Mouse (Mus musculus) intestine, postnatal 0 days (tissue): ENCODE measurements around the gene Hps3. TPM values are rescaled to one million over a fixed set of nuclear protein-coding genes. Genes with fewer than 3 reads are reported as not detected.
"Not testable (repeated sequence)": the region's sequence is repeated elsewhere in the genome, so short reads cannot be mapped to it uniquely, and the experiment has no call there.

ENCODE experiments used
- ATAC-seq: fragments of 200-750 bp; cut with Nextera tagmentation; 2 replicates; pipeline ENCODE4 v1.8.0; 2017; ENCODE audit warnings: mild to moderate bottlenecking, moderate TSS enrichment, moderate library complexity
- H3K27ac ChIP-seq: fragments of 300-500 bp; sonication (generic); 2 replicates; pipeline ENCODE4 v1.5.1; 2014; ENCODE audit warnings: mild to moderate bottlenecking, low read depth, low read length, moderate library complexity
- H3K27me3 ChIP-seq: fragments of 300-500 bp; sonication (generic); replicated peaks from 2 replicates; pipeline ENCODE4 v1.6.1; 2014; ENCODE audit warnings: low read length, mixed read lengths; ENCODE audit not compliant: control insufficient read depth, insufficient read depth
- H3K36me3 ChIP-seq: fragments of 300-500 bp; sonication (generic); 2 replicates; pipeline ENCODE4 v1.6.1; 2014; ENCODE audit warnings: mild to moderate bottlenecking, moderate library complexity; ENCODE audit not compliant: control insufficient read depth, insufficient read depth
- H3K4me1 ChIP-seq: fragments of 300-500 bp; sonication (generic); replicated peaks from 2 replicates; pipeline ENCODE4 v1.6.1; 2014; ENCODE audit warnings: antibody characterized with exemption, low read length, mixed read lengths; ENCODE audit not compliant: control insufficient read depth, insufficient read depth
- H3K4me2 ChIP-seq: fragments of 300-500 bp; sonication (generic); replicated peaks from 2 replicates; pipeline ENCODE4 v1.6.1; 2014; ENCODE audit warnings: low read depth, mild to moderate bottlenecking, moderate library complexity
- H3K4me3 ChIP-seq: fragments of 300-500 bp; sonication (generic); 2 replicates; pipeline ENCODE4 v1.5.1; 2014; ENCODE audit warnings: low read depth, low read length
- H3K9ac ChIP-seq: fragments of 300-500 bp; sonication (generic); 2 replicates; pipeline ENCODE4 v1.6.1; 2014; ENCODE audit warnings: mild to moderate bottlenecking, low read depth, low read length
- H3K9me3 ChIP-seq: fragments of 300-500 bp; sonication (generic); 2 replicates; pipeline ENCODE4 v1.6.1; 2016; ENCODE audit warnings: mixed run types; ENCODE audit not compliant: control insufficient read depth
- CTCF ChIP-seq: sonication (generic); IDR thresholded peaks from 2 replicates; pipeline ENCODE4 v1.5.1; 2016; ENCODE audit warnings: low read depth, mild to moderate bottlenecking, control low read depth, antibody characterized with exemption, moderate library complexity
- WGBS: fragments of 180-500 bp; shearing (Covaris S2); extraction: QIAGEN DNeasy Blood & Tissue Kit; methylation state at CpG from one replicate; pipeline ENCODE4 v1.1.7; 2014; 5-methylcytosine and 5-hydroxymethylcytosine counted together
- polyA plus RNA-seq: library from polyadenylated mRNA; unstranded; fragments of >200 nt; fragmentation: Nextera tagmentation; extraction: Ambion mirVana; gene quantifications from 2 replicates; pipeline ENCODE4 v1.2.1, GENCODE M21; 2015

Hps3 gene
- polyA plus RNA-seq, 1 experiment from 2014 or later = 6.0 TPM

GRCm38 (mm10) chr3:20026481-20026880, 8.6 kb downstream of the Hps3 start:
- no peaks in the 10 kb centered on the region for H3K27me3 ChIP-seq
- no peak overlapping the region for H3K27ac ChIP-seq
- ATAC-seq = no peak
- H3K36me3 ChIP-seq = peaks cover 43% of the 10 kb centered on the region
- H3K9me3 ChIP-seq = no peaks in the 10 kb centered on the region
- H3K4me2 ChIP-seq = no peak overlapping the region
- H3K4me3 ChIP-seq = no peak overlapping the region
- H3K4me1 ChIP-seq = no peaks in the 10 kb centered on the region
- H3K9ac ChIP-seq = no peak overlapping the region
- no peak for TF ChIP-seq CTCF

GRCm38 (mm10) chr3:20023832-20024231, 11.3 kb downstream of the Hps3 start:
- no peaks in the 10 kb centered on the region for H3K27me3 ChIP-seq
- H3K4me3 ChIP-seq = no peak overlapping the region
- TF ChIP-seq CTCF = no peak
- H3K4me2 ChIP-seq = no peak overlapping the region
- H3K9me3 ChIP-seq = no peaks in the 10 kb centered on the region
- no peak for ATAC-seq
- 40% methylated on average over 1 of the region's 1 CpGs for WGBS
- no peaks in the 10 kb centered on the region for H3K4me1 ChIP-seq
- no peak overlapping the region for H3K9ac ChIP-seq
- H3K27ac ChIP-seq = no peak overlapping the region
- peaks cover 49% of the 10 kb centered on the region for H3K36me3 ChIP-seq

GRCm38 (mm10) chr3:20018076-20018475, 17.0 kb downstream of the Hps3 start:
- peaks cover 39% of the 10 kb centered on the region for H3K36me3 ChIP-seq
- H3K4me3 ChIP-seq = no peak overlapping the region
- H3K27ac ChIP-seq = no peak overlapping the region
- no peak for TF ChIP-seq CTCF
- H3K4me1 ChIP-seq = no peaks in the 10 kb centered on the region
- no peaks in the 10 kb centered on the region for H3K9me3 ChIP-seq
- no peak for ATAC-seq
- no peak overlapping the region for H3K4me2 ChIP-seq
- 70% methylated on average over 8 of the region's 8 CpGs for WGBS
- no peak overlapping the region for H3K9ac ChIP-seq
- no peaks in the 10 kb centered on the region for H3K27me3 ChIP-seq

GRCm38 (mm10) chr3:20014454-20014853, 20.7 kb downstream of the Hps3 start:
- H3K9ac ChIP-seq = no peak overlapping the region
- H3K36me3 ChIP-seq = peaks cover 38% of the 10 kb centered on the region
- no peaks in the 10 kb centered on the region for H3K9me3 ChIP-seq
- H3K27ac ChIP-seq = no peak overlapping the region
- no peaks in the 10 kb centered on the region for H3K27me3 ChIP-seq
- no peak overlapping the region for H3K4me2 ChIP-seq
- no peak for ATAC-seq
- no peak for TF ChIP-seq CTCF
- no peak overlapping the region for H3K4me3 ChIP-seq
- H3K4me1 ChIP-seq = no peaks in the 10 kb centered on the region
- WGBS = 93% methylated on average over 2 of the region's 2 CpGs

DNA sequence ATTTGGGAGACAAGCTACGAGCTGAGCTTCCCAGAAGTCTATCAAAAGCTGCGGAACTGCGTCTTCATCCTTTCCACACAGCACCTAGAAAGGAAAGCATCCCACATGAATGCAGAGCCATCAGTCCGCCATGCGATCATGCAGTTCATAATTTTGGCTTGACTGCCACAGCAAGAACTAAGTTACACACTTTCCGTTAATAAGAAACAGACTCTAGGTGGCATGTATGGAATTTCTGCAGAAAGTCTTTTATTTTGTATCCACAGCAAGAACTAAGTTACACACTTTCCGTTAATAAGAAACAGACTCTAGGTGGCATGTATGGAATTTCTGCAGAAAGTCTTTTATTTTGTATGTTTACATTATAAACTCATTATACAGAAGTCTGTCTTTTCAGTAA, 24.2 kb downstream of the Hps3 start:
- not testable (repeated sequence) for H3K27ac ChIP-seq, ATAC-seq, H3K27me3 ChIP-seq, H3K4me3 ChIP-seq, H3K9me3 ChIP-seq, H3K4me2 ChIP-seq, H3K9ac ChIP-seq, H3K4me1 ChIP-seq
- WGBS = 82% methylated on average over 7 of the region's 7 CpGs
- peaks cover 19% of the 10 kb centered on the region for H3K36me3 ChIP-seq

DNA sequence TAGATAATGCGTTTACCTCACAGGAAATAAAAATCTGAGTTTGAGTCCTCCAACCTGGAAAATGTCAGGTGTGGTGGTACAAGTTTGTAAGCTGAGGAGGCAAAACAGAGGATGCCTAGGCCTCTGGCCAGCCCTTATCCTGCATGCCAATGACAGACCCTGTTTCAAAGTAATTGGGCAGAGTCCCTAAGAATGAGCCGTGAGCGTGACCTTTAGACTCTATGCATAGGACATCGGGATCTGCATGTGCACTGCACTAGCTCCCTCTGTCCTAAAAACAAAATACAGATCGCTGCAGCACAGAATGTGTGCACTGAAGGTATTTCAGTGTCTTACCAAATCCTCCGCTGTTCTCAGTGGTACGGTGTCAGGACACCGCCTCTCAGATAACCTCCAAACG, 24.7 kb downstream of the Hps3 start:
- Histone ChIP-seq H3K4me1 (no peaks in the 10 kb centered on the region), H3K27me3 (no peaks in the 10 kb centered on the region), H3K9ac (no peak overlapping the region), H3K4me3 (no peak overlapping the region), H3K36me3 (peaks cover 14% of the 10 kb centered on the region), H3K9me3 (no peaks in the 10 kb centered on the region), H3K27ac (no peak overlapping the region), H3K4me2 (no peak overlapping the region)
- no peak for ATAC-seq
- 88% methylated on average over 9 of the region's 9 CpGs for WGBS
- no peak for TF ChIP-seq CTCF

DNA sequence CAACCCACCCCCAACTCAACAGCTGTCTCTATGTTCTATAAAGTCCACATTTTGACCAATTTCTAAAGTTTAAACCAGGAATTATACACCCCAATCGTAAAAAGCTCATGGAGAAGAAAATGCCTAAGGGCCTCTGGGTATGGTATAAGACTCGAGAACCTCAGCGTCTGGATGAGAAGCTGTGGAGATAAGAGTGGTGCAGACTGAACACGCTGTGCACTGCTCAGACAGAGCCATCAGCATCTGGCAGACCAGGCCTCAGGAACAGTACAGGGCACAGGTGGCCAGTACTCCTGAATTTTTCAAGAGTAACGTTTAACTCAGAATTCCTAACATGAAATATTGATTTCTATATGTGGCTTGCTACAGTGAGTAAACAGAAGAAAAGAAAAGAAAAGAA, 27.4 kb downstream of the Hps3 start:
- no peak for TF ChIP-seq CTCF
- H3K4me1 ChIP-seq = no peaks in the 10 kb centered on the region
- no peak overlapping the region for H3K27ac ChIP-seq
- no peak overlapping the region for H3K4me2 ChIP-seq
- no peaks in the 10 kb centered on the region for H3K9me3 ChIP-seq
- no peak overlapping the region for H3K4me3 ChIP-seq
- peaks cover 11% of the 10 kb centered on the region for H3K36me3 ChIP-seq
- 57% methylated on average over 5 of the region's 5 CpGs for WGBS
- H3K27me3 ChIP-seq = no peaks in the 10 kb centered on the region
- ATAC-seq = no peak
- no peak overlapping the region for H3K9ac ChIP-seq
